Mouse (Mus musculus) hindbrain, embryonic 12.5 days (tissue): ENCODE results near the gene Smyd3. TPM values are rescaled to one million over a fixed set of nuclear protein-coding genes. Genes with fewer than 3 reads are reported as not detected.
A peak's percentile ranks its signal among the peaks of the same experiment; 100 is the strongest.

Source experiments
- ATAC-seq: fragments of 200-750 bp; cut with Nextera tagmentation; 2 replicates; pipeline ENCODE4 v1.8.0; 2017; ENCODE audit warnings: moderate TSS enrichment; ENCODE audit not compliant: low FRiP score
- H3K27ac ChIP-seq: fragments of 300-500 bp; sonication (generic); 2 replicates; pipeline ENCODE4 v1.5.1; 2016; ENCODE audit warnings: mild to moderate bottlenecking
- H3K27me3 ChIP-seq: fragments of 300-500 bp; sonication (generic); 2 replicates; pipeline ENCODE4 v1.6.1; 2016; ENCODE audit warnings: mild to moderate bottlenecking
- H3K36me3 ChIP-seq: fragments of 300-500 bp; sonication (generic); 2 replicates; pipeline ENCODE4 v1.6.1; 2016; ENCODE audit warnings: mild to moderate bottlenecking
- H3K4me1 ChIP-seq: fragments of 300-500 bp; sonication (generic); 2 replicates; pipeline ENCODE4 v1.6.1; 2016
- H3K4me2 ChIP-seq: fragments of 300-500 bp; sonication (generic); replicated peaks from 2 replicates; pipeline ENCODE4 v1.6.1; 2016; ENCODE audit warnings: mild to moderate bottlenecking
- H3K4me3 ChIP-seq: fragments of 300-500 bp; sonication (generic); 2 replicates; pipeline ENCODE4 v1.5.1; 2016; ENCODE audit warnings: mild to moderate bottlenecking
- H3K9ac ChIP-seq: fragments of 300-500 bp; sonication (generic); 2 replicates; pipeline ENCODE4 v1.6.1; 2016; ENCODE audit warnings: mild to moderate bottlenecking, moderate library complexity
- H3K9me3 ChIP-seq: fragments of 300-500 bp; sonication (generic); replicated peaks from 2 replicates; pipeline ENCODE4 v1.6.1; 2016; ENCODE audit warnings: mild to moderate bottlenecking
- WGBS: fragments of 180-500 bp; shearing (Covaris S2); methylation state at CpG from one replicate; pipeline ENCODE4 v1.1.7; 2016; 5-methylcytosine and 5-hydroxymethylcytosine counted together
- polyA plus RNA-seq: library from polyadenylated mRNA; unstranded; fragments of >200 nt; fragmentation: Nextera tagmentation; extraction: Ambion mirVana; gene quantifications from 2 replicates; pipeline ENCODE4 v1.2.1, GENCODE M21; 2016

Gene Smyd3
- polyA plus RNA-seq, 1 experiment from 2014 or later: 19.4 TPM

DNA sequence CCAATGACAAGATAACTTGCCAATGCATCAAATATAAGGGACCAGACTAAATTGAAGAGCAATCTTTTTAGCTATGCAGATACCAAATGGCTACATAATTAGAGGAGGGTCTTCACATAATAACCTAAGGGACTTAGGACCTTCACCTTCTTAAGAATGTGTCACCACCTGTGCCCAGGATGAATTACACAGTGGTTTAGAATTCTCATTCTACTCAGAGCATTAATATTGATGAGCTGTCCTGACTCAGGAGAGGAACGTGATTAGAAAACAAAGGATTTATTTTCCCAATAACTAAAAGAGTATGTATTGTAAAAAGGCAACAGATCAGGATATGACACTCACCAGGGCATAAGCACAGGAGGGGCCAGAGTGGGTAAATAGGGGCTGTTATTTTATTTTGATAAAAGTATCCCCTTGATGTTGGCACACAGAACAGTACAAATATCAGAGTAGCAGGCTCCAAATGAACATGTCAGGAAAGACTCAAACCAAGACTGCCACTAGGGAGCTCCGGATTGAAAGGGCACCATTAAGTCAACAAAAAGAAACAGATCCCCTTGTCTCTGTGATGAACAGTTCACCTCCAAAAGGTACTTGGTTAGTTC, 172.4 kb downstream of the Smyd3 start:
- peak; percentile 46; the same call in 1 of the 2 replicates for ATAC-seq

DNA sequence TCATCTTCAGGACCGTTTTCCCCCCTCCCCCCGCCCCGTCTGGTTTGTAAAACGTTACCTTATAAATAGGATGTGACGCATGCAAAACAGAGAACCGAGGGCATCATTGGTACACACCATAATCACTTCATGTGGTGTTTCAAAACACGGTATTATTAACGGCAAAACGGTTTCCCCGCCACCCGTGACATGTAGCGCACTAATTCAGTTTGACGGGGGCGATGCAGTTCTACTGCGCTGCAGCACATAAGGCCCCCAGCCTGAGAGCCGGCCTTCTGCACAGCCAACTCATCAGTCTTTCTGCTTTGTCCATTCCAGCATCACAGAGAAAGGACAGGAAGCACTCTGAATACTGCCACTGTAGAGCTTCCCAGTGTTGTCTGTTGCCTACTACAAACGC, 174.4 kb downstream of the Smyd3 start:
- 92% methylated on average over 17 of the region's 17 CpGs for WGBS
- Histone ChIP-seq H3K4me1 (peaks cover 28% of the 10 kb centered on the region), H3K36me3 (no peaks in the 10 kb centered on the region), H3K9me3 (no peaks in the 10 kb centered on the region), H3K9ac (no peak overlapping the region), H3K4me3 (no peak overlapping the region), H3K4me2 (no peak overlapping the region), H3K27me3 (no peaks in the 10 kb centered on the region), H3K27ac (peak overlapping the region; percentile 52; the same call in 1 of the 2 replicates)
- ATAC-seq: no peak

More for the DNA sequence above, 172.4 kb downstream of the Smyd3 start:
- Histone ChIP-seq H3K4me1 (peaks cover 22% of the 10 kb centered on the region; the same call in 1 of the 2 replicates), H3K27me3 (no peaks in the 10 kb centered on the region), H3K36me3 (no peaks in the 10 kb centered on the region), H3K9me3 (no peaks in the 10 kb centered on the region), H3K27ac (peak overlapping the region; percentile 72), H3K4me3 (no peak overlapping the region), H3K4me2 (no peak overlapping the region), H3K9ac (no peak overlapping the region)
- WGBS: 41% methylated on average over 2 of the region's 2 CpGs

DNA sequence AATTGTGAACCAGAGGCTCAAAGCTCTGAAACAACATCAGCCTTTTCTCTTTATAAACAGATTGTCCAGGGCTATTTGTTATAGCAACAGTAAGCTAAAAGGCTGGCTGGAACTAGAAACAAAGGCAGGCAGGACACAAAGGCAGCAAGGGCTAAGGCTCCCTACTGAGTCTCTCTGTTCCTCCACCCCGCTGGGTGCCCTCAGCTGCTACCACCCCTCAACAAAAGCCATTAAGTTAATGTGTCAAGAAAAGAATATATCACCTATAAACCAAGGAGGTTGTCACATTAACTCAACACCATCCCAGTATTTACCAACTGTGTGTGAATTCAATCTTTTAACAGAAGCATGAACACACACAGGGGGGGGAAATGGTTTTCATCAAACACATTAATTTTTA, 176.3 kb downstream of the Smyd3 start:
- no peaks in the 10 kb centered on the region for H3K36me3 ChIP-seq
- ATAC-seq: no peak
- H3K27me3 ChIP-seq: no peaks in the 10 kb centered on the region
- no peak overlapping the region for H3K9ac ChIP-seq
- H3K4me1 ChIP-seq: peaks cover 39% of the 10 kb centered on the region
- WGBS: 39% methylated on average over 1 of the region's 1 CpGs
- H3K9me3 ChIP-seq: no peaks in the 10 kb centered on the region
- H3K27ac ChIP-seq: no peak overlapping the region
- H3K4me3 ChIP-seq: no peak overlapping the region
- H3K4me2 ChIP-seq: no peak overlapping the region

DNA sequence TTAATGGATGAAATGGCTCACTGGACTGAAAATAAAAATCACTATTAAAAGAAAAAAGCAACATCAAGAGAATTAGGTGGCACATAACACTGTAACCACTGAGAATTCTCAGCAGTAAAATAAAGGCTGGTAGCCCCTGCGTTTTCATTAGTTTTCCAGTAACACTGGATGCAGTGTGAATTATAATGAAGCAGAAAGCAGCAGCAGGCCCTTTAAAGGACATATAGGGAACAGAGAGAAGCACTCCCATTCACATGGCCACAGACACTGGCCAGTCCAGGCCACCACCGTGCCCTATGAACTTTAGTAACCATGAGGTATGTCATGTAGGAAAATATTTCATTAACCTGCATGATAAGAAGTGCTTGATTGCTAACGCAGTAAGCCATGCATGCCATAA, 178.8 kb downstream of the Smyd3 start:
- Histone ChIP-seq H3K9ac (no peak overlapping the region), H3K27me3 (no peaks in the 10 kb centered on the region), H3K9me3 (no peaks in the 10 kb centered on the region), H3K27ac (peak overlapping the region; percentile 78), H3K4me3 (no peak overlapping the region), H3K4me1 (peaks cover 24% of the 10 kb centered on the region), H3K36me3 (no peaks in the 10 kb centered on the region), H3K4me2 (no peak overlapping the region)
- ATAC-seq: no peak
- WGBS: 78% methylated on average over 3 of the region's 3 CpGs

DNA sequence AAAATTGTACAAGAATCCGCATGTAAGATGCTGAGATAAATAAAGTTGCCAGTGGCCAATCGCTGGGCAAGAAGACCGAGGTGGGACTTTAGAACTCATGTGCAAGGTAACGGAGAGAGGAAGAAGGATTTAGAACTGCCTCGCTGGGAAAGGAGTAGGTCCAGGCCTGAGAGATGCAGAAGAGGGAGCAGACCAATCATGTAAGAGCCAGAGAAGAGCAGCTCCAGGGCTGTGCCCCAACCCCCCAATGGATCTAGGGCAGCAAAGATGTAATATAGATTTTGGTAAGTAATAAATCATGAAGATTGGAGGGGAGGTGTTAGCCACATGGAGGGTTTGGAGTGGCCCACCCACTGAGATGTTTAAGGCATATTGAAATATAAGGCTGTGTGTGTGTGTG, 180.3 kb downstream of the Smyd3 start:
- no peak overlapping the region for H3K4me3 ChIP-seq
- H3K9me3 ChIP-seq: no peaks in the 10 kb centered on the region
- H3K9ac ChIP-seq: no peak overlapping the region
- WGBS: 87% methylated on average over 5 of the region's 5 CpGs
- H3K27ac ChIP-seq: peak overlapping the region; percentile 78
- ATAC-seq: no peak
- no peak overlapping the region for H3K4me2 ChIP-seq
- H3K4me1 ChIP-seq: peaks cover 17% of the 10 kb centered on the region
- H3K27me3 ChIP-seq: no peaks in the 10 kb centered on the region
- no peaks in the 10 kb centered on the region for H3K36me3 ChIP-seq

DNA sequence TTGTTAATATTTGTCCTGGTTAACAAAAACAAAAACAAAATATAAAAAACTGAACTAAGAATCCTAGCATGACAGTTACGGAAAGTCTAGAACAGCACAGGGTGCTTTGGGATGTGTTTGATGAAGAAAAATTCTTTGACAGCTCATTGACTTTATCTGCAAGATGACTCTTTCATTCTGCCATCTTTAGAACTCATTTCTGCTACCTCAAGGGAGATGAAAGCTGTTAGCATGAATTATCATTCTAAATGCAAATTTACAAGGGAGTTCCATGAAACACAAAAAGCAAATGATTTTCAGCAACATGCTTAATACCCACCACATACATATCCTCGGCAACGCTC, 190.9 kb downstream of the Smyd3 start:
- no peak overlapping the region for H3K9ac ChIP-seq
- H3K4me3 ChIP-seq: no peak overlapping the region
- ATAC-seq: no peak
- H3K36me3 ChIP-seq: no peaks in the 10 kb centered on the region
- H3K4me1 ChIP-seq: peaks cover 26% of the 10 kb centered on the region
- no peaks in the 10 kb centered on the region for H3K9me3 ChIP-seq
- H3K27me3 ChIP-seq: no peaks in the 10 kb centered on the region
- no peak overlapping the region for H3K4me2 ChIP-seq
- 75% methylated on average over 3 of the region's 3 CpGs for WGBS
- H3K27ac ChIP-seq: peak overlapping the region; percentile 79

DNA sequence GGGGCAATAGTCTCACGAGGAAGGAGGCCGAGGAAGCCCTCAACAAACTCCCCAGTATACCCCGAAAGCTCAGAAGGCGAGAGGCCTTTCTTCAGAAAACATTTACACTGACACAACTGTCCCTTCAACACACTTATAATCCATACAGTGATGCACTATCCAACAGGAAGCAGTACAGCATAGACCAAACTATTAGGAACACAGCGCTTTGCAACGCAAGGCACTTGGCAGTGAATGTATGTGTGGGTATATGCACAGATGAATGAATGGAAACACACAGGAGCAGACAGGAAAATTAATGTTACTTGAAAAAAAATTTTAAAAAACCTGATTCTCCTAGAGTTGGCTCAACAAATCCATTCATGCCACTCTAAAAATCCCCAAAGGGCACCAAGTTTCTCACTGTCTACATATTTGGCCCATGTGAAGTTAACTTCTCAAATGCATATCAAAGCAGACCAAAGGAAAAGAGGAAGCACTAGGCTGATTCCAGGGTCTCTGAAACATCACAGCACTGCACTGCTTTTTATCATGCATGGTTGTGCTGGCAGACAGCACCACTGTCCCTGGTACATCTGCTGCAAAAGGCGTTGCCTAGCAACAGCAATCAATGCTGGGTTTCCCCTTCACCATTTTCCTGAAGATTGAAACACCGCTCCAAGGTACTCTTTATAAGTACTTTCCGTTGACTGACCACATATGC, 191.4 kb downstream of the Smyd3 start:
- Histone ChIP-seq H3K9ac (no peak overlapping the region), H3K27ac (peak overlapping the region; percentile 79), H3K4me2 (no peak overlapping the region), H3K27me3 (no peaks in the 10 kb centered on the region), H3K4me1 (peaks cover 26% of the 10 kb centered on the region), H3K9me3 (no peaks in the 10 kb centered on the region), H3K36me3 (no peaks in the 10 kb centered on the region), H3K4me3 (no peak overlapping the region)
- WGBS: 71% methylated on average over 9 of the region's 9 CpGs
- peak; percentile 83 for ATAC-seq

DNA sequence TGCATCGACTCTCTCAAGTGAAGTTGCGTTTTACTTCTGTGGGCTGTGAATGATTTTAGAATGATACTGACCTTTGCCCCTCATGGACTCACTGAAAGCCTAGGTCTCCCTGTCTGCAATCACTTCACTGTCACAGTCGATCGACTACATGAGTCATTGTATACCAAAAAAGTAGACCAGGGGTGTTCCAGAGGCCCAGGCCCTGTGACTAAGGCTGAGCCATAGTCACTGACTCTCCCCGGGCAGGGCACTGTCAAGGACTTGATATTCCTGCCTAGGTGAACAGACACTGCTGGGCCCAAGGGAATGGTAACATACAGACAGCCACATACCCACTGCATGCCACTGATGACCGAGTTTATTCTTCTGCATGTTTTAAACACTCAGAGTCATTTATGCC, 193.6 kb downstream of the Smyd3 start:
- no peaks in the 10 kb centered on the region for H3K27me3 ChIP-seq
- 70% methylated on average over 6 of the region's 6 CpGs for WGBS
- H3K4me1 ChIP-seq: peaks cover 26% of the 10 kb centered on the region
- no peak overlapping the region for H3K4me2 ChIP-seq
- H3K4me3 ChIP-seq: no peak overlapping the region
- H3K36me3 ChIP-seq: no peaks in the 10 kb centered on the region
- H3K9me3 ChIP-seq: no peaks in the 10 kb centered on the region
- H3K9ac ChIP-seq: no peak overlapping the region
- no peak overlapping the region for H3K27ac ChIP-seq
- ATAC-seq: no peak

DNA sequence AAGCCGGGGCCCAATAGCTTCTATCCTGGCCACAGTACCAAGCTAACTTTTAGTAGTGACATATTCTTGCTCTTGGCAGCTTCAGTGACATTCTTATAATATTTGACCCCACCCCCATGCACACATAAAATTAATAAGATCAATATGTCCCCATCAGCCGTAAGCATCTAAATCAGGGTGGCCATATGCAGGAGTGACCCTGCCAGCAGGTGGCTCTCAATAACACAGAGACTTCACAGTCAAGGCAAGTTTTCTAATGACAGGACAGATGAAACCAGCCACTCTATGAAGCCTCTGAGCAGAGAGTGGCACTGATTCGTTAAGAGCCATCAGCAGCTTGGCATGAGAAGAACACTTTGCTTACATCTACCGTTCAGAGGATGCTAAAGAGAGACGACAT, 204.2 kb downstream of the Smyd3 start:
- H3K9ac ChIP-seq: no peak overlapping the region
- H3K4me1 ChIP-seq: peaks cover 5% of the 10 kb centered on the region; the same call in 1 of the 2 replicates
- no peak overlapping the region for H3K4me2 ChIP-seq
- no peak overlapping the region for H3K4me3 ChIP-seq
- 80% methylated on average over 5 of the region's 5 CpGs for WGBS
- H3K36me3 ChIP-seq: no peaks in the 10 kb centered on the region
- H3K27me3 ChIP-seq: no peaks in the 10 kb centered on the region
- no peak overlapping the region for H3K27ac ChIP-seq
- no peak for ATAC-seq
- H3K9me3 ChIP-seq: no peaks in the 10 kb centered on the region

DNA sequence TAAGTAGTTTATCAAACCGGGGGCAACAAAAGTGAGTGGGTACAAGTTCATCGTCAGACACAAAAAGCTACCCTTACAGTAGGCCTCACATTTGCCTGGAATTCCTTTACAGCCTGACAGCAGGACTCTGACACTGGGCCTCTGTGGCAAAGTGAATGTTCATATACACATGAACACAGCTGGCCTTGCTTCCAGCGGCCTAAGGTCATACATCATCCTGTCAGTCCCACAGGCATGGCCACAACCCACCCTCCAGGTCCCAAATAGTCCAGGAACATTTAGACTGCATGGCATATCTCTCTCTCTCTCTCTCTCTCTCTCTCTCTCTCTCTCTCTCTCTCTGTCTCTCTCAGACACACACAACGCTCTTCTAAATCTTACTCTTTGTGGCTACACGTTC, 208.4 kb downstream of the Smyd3 start:
- no peak overlapping the region for H3K4me3 ChIP-seq
- no peak overlapping the region for H3K9ac ChIP-seq
- peak; percentile 67; the same call in 1 of the 2 replicates for ATAC-seq
- H3K4me1 ChIP-seq: peaks cover 5% of the 10 kb centered on the region; the same call in 1 of the 2 replicates
- 44% methylated on average over 5 of the region's 5 CpGs for whole genome bisulfite sequencing
- no peaks in the 10 kb centered on the region for H3K36me3 ChIP-seq
- no peak overlapping the region for H3K4me2 ChIP-seq
- H3K27ac ChIP-seq: no peak overlapping the region
- H3K9me3 ChIP-seq: no peaks in the 10 kb centered on the region
- H3K27me3 ChIP-seq: no peaks in the 10 kb centered on the region

DNA sequence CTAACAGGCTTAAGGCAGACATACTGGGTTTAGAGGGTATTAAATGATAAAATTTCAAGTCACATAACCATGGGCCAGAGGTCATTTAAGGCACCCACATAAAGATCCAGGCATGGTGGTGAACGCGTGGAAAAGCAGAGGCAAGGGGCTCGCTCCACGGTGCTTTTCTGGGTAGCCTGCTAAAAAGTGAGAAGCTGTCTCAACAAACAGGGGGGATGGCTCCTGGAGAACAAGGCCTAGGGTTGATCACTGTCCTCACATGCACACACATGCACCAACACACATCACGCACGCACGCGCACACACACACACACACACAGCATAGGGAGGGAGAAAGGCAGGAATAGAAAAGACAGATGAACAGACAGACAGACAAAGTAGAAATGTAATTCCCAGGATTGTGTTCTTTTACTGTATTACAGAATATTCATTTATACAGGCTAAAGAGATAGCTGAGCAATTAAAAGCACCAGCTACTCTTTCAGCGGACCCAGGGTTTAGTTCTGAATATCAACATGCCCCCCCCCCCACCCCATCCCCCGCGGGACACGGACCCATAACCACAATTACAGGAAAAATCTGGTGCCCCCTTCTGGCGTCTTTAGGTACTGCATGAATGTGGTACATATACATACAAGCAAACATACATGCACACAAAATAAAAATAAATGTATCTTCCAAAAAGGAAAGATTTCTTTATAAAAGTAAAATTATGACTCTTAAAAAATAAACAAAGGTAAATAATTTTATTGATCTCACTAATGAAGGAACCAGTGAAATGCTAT, 215.2 kb downstream of the Smyd3 start:
- H3K36me3 ChIP-seq: no peaks in the 10 kb centered on the region
- no peak overlapping the region for H3K9ac ChIP-seq
- H3K4me2 ChIP-seq: no peak overlapping the region
- H3K27me3 ChIP-seq: no peaks in the 10 kb centered on the region
- H3K4me1 ChIP-seq: no peaks in the 10 kb centered on the region
- H3K27ac ChIP-seq: no peak overlapping the region
- ATAC-seq: no peak
- H3K9me3 ChIP-seq: no peaks in the 10 kb centered on the region
- WGBS: 86% methylated on average over 13 of the region's 13 CpGs
- H3K4me3 ChIP-seq: no peak overlapping the region

DNA sequence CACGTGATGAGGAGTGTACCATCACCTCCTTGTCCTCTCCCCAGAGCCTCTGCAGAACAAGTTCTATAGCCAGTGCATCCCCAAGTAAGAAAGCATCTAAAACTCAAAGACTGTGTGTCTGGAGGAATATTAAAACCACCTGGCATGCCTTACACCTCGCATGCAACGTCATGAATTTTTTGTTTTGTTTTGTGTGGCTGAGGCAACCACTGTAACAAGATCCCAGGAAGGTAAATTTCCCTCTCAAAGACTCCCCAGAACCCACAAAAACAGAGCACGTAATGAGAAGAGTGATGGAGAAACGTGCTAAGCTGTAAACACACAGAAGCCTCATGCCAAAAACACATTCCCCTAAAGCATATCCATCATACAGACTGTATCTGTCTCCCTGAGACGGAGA, 222.2 kb downstream of the Smyd3 start:
- Histone ChIP-seq H3K36me3 (no peaks in the 10 kb centered on the region), H3K9me3 (no peaks in the 10 kb centered on the region), H3K27me3 (no peaks in the 10 kb centered on the region), H3K4me2 (no peak overlapping the region), H3K4me1 (no peaks in the 10 kb centered on the region), H3K27ac (no peak overlapping the region), H3K4me3 (no peak overlapping the region), H3K9ac (no peak overlapping the region)
- WGBS: 77% methylated on average over 6 of the region's 6 CpGs
- no peak for ATAC-seq
